Mouse (Mus musculus) liver, adult 10 weeks (tissue): ENCODE measurements around the gene Tmem30b. TPM values are rescaled to one million over a fixed set of nuclear protein-coding genes. Genes with fewer than 3 reads are reported as not detected.

ENCODE experiments used
- polyA plus RNA-seq: library from polyadenylated mRNA; stranded (reverse); fragments of 350-450 nt; fragmentation: Illumina TruSeq; extraction: RNeasy Lipid Tissue Mini Kit (QIAGEN cat#74804); gene quantifications from one replicate; pipeline ENCODE4 v1.2.3, GENCODE M21; 2014; ENCODE audit warnings: low read depth, low replicate concordance

Tmem30b gene
- polyA plus RNA-seq, result 43.8 TPM

GRCm38 (mm10) chr12:73546086-73546711, at the start of gene Tmem30b:
Gene Tmem30b, minus strand, starts transcription at chr12:73546392.

GRCm38 (mm10) chr12:73584610-73585240, 38.5 kb upstream of the Tmem30b start, which contains the start of gene Prkch:
Gene Prkch, plus strand, starts transcription at chr12:73584796.

Other genes with a start within 250 kb of the Tmem30b start
- 1.3 TPM for gene Prkch, start 38.4 kb upstream of the Tmem30b start, polyA plus RNA-seq